In the genomic region with DNA sequence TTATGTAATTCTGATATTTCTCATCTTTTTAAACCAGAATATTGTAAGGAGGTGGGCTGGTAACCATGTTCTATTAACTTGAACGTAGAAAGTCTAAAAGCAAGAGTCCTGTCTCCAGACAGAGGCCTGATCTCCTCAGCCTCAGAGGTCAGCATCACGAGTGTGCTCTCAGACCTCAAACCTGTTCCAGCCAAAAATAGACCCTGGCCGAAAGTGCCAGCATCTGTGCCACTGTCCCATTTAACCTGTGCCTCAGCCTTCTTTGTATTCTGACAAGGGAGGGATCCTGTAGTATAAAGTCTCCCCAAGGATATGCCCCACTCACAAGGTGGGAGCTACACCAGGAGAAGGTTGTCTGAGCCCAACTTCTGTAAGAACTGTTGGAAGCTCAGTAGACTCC, we compare ENCODE assay signal across 27 mouse cellular contexts.
"Had no signal": no experiment of that assay in that cellular context is flagged by ENCODE, and none has a peak within 500 bp of the region (broad histone marks: within the 10 kb centered on the region; RNA-seq: fewer than 3 reads in every experiment).

No protein-coding gene starts in this region.

- H3K9ac ChIP-seq: heart, embryonic 13.5 days; heart, embryonic 15.5 days; hindbrain, embryonic 12.5 days; hindbrain, embryonic 14.5 days; intestine, embryonic 15.5 days; limb, embryonic 12.5 days; liver, embryonic 13.5 days; liver, embryonic 15.5 days had no signal

- ATAC-seq: forebrain, embryonic 16.5 days; hindbrain, embryonic 16.5 days; inflammation-experienced regulatory T-cells, adult 6 months; intestine, embryonic 15.5 days; intestine, postnatal 0 days had no signal

- DNase-seq: gastrocnemius, postnatal 14 days; heart, postnatal 10 days; heart, postnatal 4 days; kidney, adult 18-20 months; kidney, adult 8-10 months; kidney, postnatal 10 days; kidney, postnatal 25 days; kidney, postnatal 4 days; liver; liver, embryonic 13.5 days had no signal

- H3K4me3 ChIP-seq: heart, embryonic 10.5 days; heart, embryonic 13.5 days; heart, embryonic 15.5 days; hindbrain, embryonic 10.5 days; hindbrain, embryonic 12.5 days; intestine, embryonic 15.5 days; layer of hippocampus, adult 2 months; left cerebral cortex, adult 2 months; limb, embryonic 10.5 days; limb, embryonic 12.5 days; liver, embryonic 13.5 days; liver, embryonic 15.5 days had no signal

- H3K27ac ChIP-seq: heart, embryonic 10.5 days; heart, embryonic 13.5 days; heart, embryonic 15.5 days; hindbrain, embryonic 10.5 days; hindbrain, embryonic 12.5 days; hindbrain, embryonic 14.5 days; intestine, embryonic 15.5 days; layer of hippocampus, adult 2 months; left cerebral cortex, adult 2 months; limb, embryonic 10.5 days; limb, embryonic 12.5 days; liver, embryonic 13.5 days; liver, embryonic 15.5 days had no signal

- H3K9me3 ChIP-seq: heart, embryonic 10.5 days; heart, embryonic 13.5 days; heart, embryonic 15.5 days; hindbrain, embryonic 10.5 days; hindbrain, embryonic 12.5 days; intestine, embryonic 15.5 days; limb, embryonic 10.5 days; limb, embryonic 12.5 days; liver, embryonic 13.5 days; liver, embryonic 15.5 days had no signal

- H3K4me2 ChIP-seq: heart, embryonic 13.5 days; heart, embryonic 15.5 days; hindbrain, embryonic 12.5 days; hindbrain, embryonic 14.5 days; intestine, embryonic 15.5 days; limb, embryonic 12.5 days; liver, embryonic 11.5 days; liver, embryonic 13.5 days; liver, embryonic 15.5 days had no signal

- H3K4me1 ChIP-seq: intestine, embryonic 15.5 days; limb, embryonic 10.5 days; limb, embryonic 12.5 days had no signal

- H3K27me3 ChIP-seq: heart, embryonic 13.5 days; heart, embryonic 15.5 days; hindbrain, embryonic 12.5 days; intestine, embryonic 15.5 days; limb, embryonic 12.5 days; liver, embryonic 13.5 days; liver, embryonic 15.5 days had no signal
